Comparison of ENCODE assay signal across 7 mouse cellular contexts in genomic region chr11:109610795-109611302, GRCm38 (mm10). TPM values are rescaled to one million over a fixed set of nuclear protein-coding genes. Genes with fewer than 3 reads are reported as not detected.
DNase-seq lines count a peak whose midpoint lies in the region; ATAC-seq and TF ChIP-seq lines count a peak whose summit lies in the region.

No protein-coding gene starts in this region.

- H3K27me3 ChIP-seq in neural tube, embryonic 11.5 days (ENCODE audit: control insufficient read depth, insufficient read depth, low read length): 0 out of 2 replicates have a peak, but pooled peaks cover 2% of the 10 kb centered on the region
- H3K27me3 ChIP-seq in limb, embryonic 14.5 days (ENCODE audit: control insufficient read depth, insufficient read depth, low read length): no peaks in the 10 kb centered on the region
- no peaks in the 10 kb centered on the region for H3K27me3 ChIP-seq in stomach, embryonic 15.5 days (replicated peaks)

- no peaks in the 10 kb centered on the region for H3K36me3 ChIP-seq in neural tube, embryonic 11.5 days (ENCODE audit: control insufficient read depth, insufficient read depth, low read length)
- H3K36me3 ChIP-seq in limb, embryonic 14.5 days (ENCODE audit: control insufficient read depth, insufficient read depth, low read length): no peaks in the 10 kb centered on the region
- no peaks in the 10 kb centered on the region for H3K36me3 ChIP-seq in stomach, embryonic 15.5 days

- H3K4me2 ChIP-seq in neural tube, embryonic 11.5 days (ENCODE audit: low read depth): peak overlapping the region; percentile 69
- peak overlapping the region; percentile 72 for H3K4me2 ChIP-seq in limb, embryonic 14.5 days (replicated peaks; ENCODE audit: low read depth, low read length, severe bottlenecking)
- H3K4me2 ChIP-seq in stomach, embryonic 15.5 days: peak overlapping the region; percentile 82

- no peak for DNase-seq in neural tube, embryonic 11.5 days (ENCODE audit: low spot score)
- DNase-seq in neural tube, embryonic 10.5 days (ENCODE audit: extremely low spot score, low spot score): no peak
- peak; percentile 39 for DNase-seq in limb, embryonic 14.5 days (ENCODE audit: low spot score)
- no peak for DNase-seq in retina, postnatal 1 day
- no peak for DNase-seq in thymus, postnatal 14 days

- ATAC-seq in neural tube, embryonic 11.5 days (ENCODE audit: insufficient read depth, low FRiP score, low TSS enrichment): no peak
- peak; percentile 20 for ATAC-seq in erythroblast, adult 5-6 weeks (replicated peaks; ENCODE audit: low FRiP score, poor library complexity, severe bottlenecking)
- no peak; the same call in none of the 2 replicates for ATAC-seq in limb, embryonic 14.5 days (ENCODE audit: low FRiP score, low read depth)
- peak; percentile 16 for ATAC-seq in stomach, embryonic 15.5 days (ENCODE audit: insufficient read depth, low FRiP score, low read depth)

- TF ChIP-seq POLR2A in limb, embryonic 14.5 days (IDR thresholded peaks at IDR 0.05; ENCODE audit: borderline replicate concordance, extremely low read depth, insufficient read depth, insufficient read length): peak; percentile 71; the same call in 1 of the 2 replicates

- peaks cover 2% of the 10 kb centered on the region; the same call in 1 of the 2 replicates for H3K4me1 ChIP-seq in neural tube, embryonic 11.5 days (ENCODE audit: control insufficient read depth, insufficient read depth, low read length)
- peaks cover 15% of the 10 kb centered on the region for H3K4me1 ChIP-seq in limb, embryonic 14.5 days (ENCODE audit: control insufficient read depth, insufficient read depth, low read length)
- H3K4me1 ChIP-seq in stomach, embryonic 15.5 days: peaks cover 13% of the 10 kb centered on the region

- no peak overlapping the region for H3K27ac ChIP-seq in neural tube, embryonic 11.5 days (ENCODE audit: low read depth, low read length)
- H3K27ac ChIP-seq in limb, embryonic 14.5 days (replicated peaks; ENCODE audit: low read depth, low read length): peak overlapping the region; percentile 79
- H3K27ac ChIP-seq in stomach, embryonic 15.5 days: peak overlapping the region; percentile 87

- peak overlapping the region; percentile 44 for H3K4me3 ChIP-seq in neural tube, embryonic 11.5 days (ENCODE audit: low read depth, low read length)
- peak overlapping the region; percentile 83 for H3K4me3 ChIP-seq in limb, embryonic 14.5 days (replicated peaks; ENCODE audit: low read length)
- H3K4me3 ChIP-seq in stomach, embryonic 15.5 days (replicated peaks): peak overlapping the region; percentile 77

- under 1% methylated on average over 26 of the region's 26 CpGs for WGBS in neural tube, embryonic 11.5 days
- WGBS in limb, embryonic 14.5 days: 1% methylated on average over 26 of the region's 26 CpGs
- WGBS in stomach, embryonic 15.5 days: under 1% methylated on average over 26 of the region's 26 CpGs

- H3K9me3 ChIP-seq in neural tube, embryonic 11.5 days (ENCODE audit: control insufficient read depth, low read length): no peaks in the 10 kb centered on the region
- no peaks in the 10 kb centered on the region for H3K9me3 ChIP-seq in limb, embryonic 14.5 days (ENCODE audit: control insufficient read depth, low read length)
- no peaks in the 10 kb centered on the region for H3K9me3 ChIP-seq in stomach, embryonic 15.5 days

- H3K9ac ChIP-seq in neural tube, embryonic 11.5 days (ENCODE audit: low read length): peak overlapping the region; percentile 60
- H3K9ac ChIP-seq in limb, embryonic 14.5 days (ENCODE audit: low read depth, low read length, severe bottlenecking): peak overlapping the region; percentile 86
- peak overlapping the region; percentile 67 for H3K9ac ChIP-seq in stomach, embryonic 15.5 days

RNA-seq across cellular contexts. Expression of gene Wipi1, which starts 0.9 kb away (rescaled TPM):
- polyA plus RNA-seq in neural tube, embryonic 11.5 days (2014; fragmentation: Nextera tagmentation; extraction: Ambion mirVana): 11.4 and 12.2 TPM in 2 replicates
- total RNA-seq in erythroblast, adult 5-6 weeks (2015; ENCODE audit: low replicate concordance): 20.1 and 24.0 TPM in 2 replicates
- total RNA-seq in erythroblast, adult 5-6 weeks (2017; ENCODE audit: low replicate concordance): 21.0 and 25.6 TPM in 2 replicates
- 37.5 and 38.1 TPM in 2 replicates for polyA plus RNA-seq in limb, embryonic 14.5 days (2012; rRNA removed)
- 36.9 and 37.9 TPM in 2 replicates for polyA plus RNA-seq in limb, embryonic 14.5 days (2014; fragmentation: Nextera tagmentation; extraction: Ambion mirVana)
- polyA plus RNA-seq in stomach, embryonic 15.5 days (2015; fragmentation: Nextera tagmentation; extraction: Ambion mirVana): 36.4 and 37.5 TPM in 2 replicates

RNA-seq across cellular contexts. Expression of gene Prkar1a, which starts 38.4 kb away (rescaled TPM):
- 442 and 461 TPM in 2 replicates for polyA plus RNA-seq in neural tube, embryonic 11.5 days (2014; fragmentation: Nextera tagmentation; extraction: Ambion mirVana)
- 30.0 and 33.6 TPM in 2 replicates for total RNA-seq in erythroblast, adult 5-6 weeks (2015; ENCODE audit: low replicate concordance)
- 20.4 and 23.6 TPM in 2 replicates for total RNA-seq in erythroblast, adult 5-6 weeks (2017; ENCODE audit: low replicate concordance)
- 194 and 204 TPM in 2 replicates for polyA plus RNA-seq in limb, embryonic 14.5 days (2012; rRNA removed)
- 359 and 369 TPM in 2 replicates for polyA plus RNA-seq in limb, embryonic 14.5 days (2014; fragmentation: Nextera tagmentation; extraction: Ambion mirVana)
- 291 and 297 TPM in 2 replicates for polyA plus RNA-seq in stomach, embryonic 15.5 days (2015; fragmentation: Nextera tagmentation; extraction: Ambion mirVana)

Comparison
In these comparisons a context has a peak if more than half of its experiments do, and no peak if none do; other contexts are left out.
1. ATAC-seq: peak in erythroblast, adult 5-6 weeks (single experiment) and stomach, embryonic 15.5 days (single experiment); none in neural tube, embryonic 11.5 days (single experiment) and limb, embryonic 14.5 days (single experiment).
2. Peak in every context shown above with its lines, with median percentiles within 50 percentile points of each other: H3K4me2 ChIP-seq, H3K4me3 ChIP-seq and H3K9ac ChIP-seq.